Mouse (Mus musculus) liver, embryonic 14.5 days (tissue): ENCODE measurements around the gene Phlpp2.

Source experiments
- CTCF ChIP-seq: IDR thresholded peaks from 2 replicates; pipeline ENCODE4 v1.5.1; 2016; ENCODE audit warnings: antibody characterized with exemption, low read depth, control low read depth
- EP300 ChIP-seq: IDR thresholded peaks from 2 replicates; pipeline ENCODE4 v1.6.1; 2016; ENCODE audit warnings: antibody characterized with exemption, low read depth

DNA sequence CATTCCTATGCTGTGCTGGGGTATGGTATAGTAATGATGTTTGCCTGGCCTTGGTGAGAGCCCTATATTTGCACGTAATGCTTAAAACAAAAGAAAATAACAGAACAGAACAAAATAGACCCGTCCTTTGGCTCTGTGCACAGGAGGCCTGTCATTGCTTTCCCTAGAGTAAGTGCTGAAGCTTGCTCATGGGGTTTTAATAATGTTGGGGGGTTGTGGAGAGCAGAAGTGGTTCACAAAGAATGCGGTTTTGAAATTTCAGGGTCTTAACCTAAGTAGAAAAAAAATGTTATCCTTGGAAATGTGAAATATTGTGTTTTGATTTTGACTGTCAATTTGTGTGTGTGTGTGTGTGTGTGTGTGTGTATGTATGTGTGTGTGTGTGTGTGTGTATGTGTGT lies 19.4 kb upstream of the Phlpp2 start:
- TF ChIP-seq CTCF (no peak), EP300 (no peak)
